Mouse (Mus musculus): ENCODE measurements around the gene Synj1.

GRCm38 (mm10) chr16:90953770-90954169 is 57.3 kb downstream of the Synj1 start:
- TF ChIP-seq CTCF (IDR thresholded peaks at IDR 0.05) (peak; percentile 24; the same call in 1 of the 2 replicates), POLR2A (IDR thresholded peaks at IDR 0.05; ENCODE audit: insufficient read depth, low read depth, low read length) (no peak)

All from heart, adult 2 months (tissue).